Mouse (Mus musculus) heart, postnatal 36 days (tissue): ENCODE data around the gene Atxn7. TPM values are rescaled to one million over a fixed set of nuclear protein-coding genes. Genes with fewer than 3 reads are reported as not detected.

Source experiments
- DNase-seq, 2 experiments: peaks; one replicate each; pipeline ENCODE4 v3.0.0; 2021 to 2022
- intact Hi-C: fragments of 180-260 bp; cut with DNase I; formaldehyde crosslinking; loops from one replicate; pipeline ENCODE4 v1.15.1; 2025
- total RNA-seq, 2 experiments: library from RNA; stranded (reverse); gene quantifications; 2 replicates each; pipeline ENCODE4 v1.2.3; 2021

The Atxn7 gene
- total RNA-seq, 2 experiments from 2014 or later = 16.3 to 16.5 TPM

GRCm38 (mm10) chr14:13977498-13977897 is 16.3 kb downstream of the Atxn7 start:
- intact Hi-C loops = no loop called here
- no peak for DNase-seq

- no peak for DNase-seq
- intact Hi-C loops = no loop called here
Measured at GRCm38 (mm10) chr14:13981286-13981685, 20.0 kb downstream of the Atxn7 start.

- intact Hi-C loops = no loop called here
- no peak for DNase-seq
Measured at GRCm38 (mm10) chr14:13982174-13982573, 20.9 kb downstream of the Atxn7 start.

- DNase-seq = no peak
- intact Hi-C loops = no loop called here
Measured at GRCm38 (mm10) chr14:13988397-13988796, 27.2 kb downstream of the Atxn7 start.

GRCm38 (mm10) chr14:13990741-13991140 is 29.5 kb downstream of the Atxn7 start:
- intact Hi-C loops = no loop called here
- DNase-seq = no peak

- no peak for DNase-seq
- intact Hi-C loops = no loop called here
Measured at GRCm38 (mm10) chr14:13995206-13996097, 34.2 kb downstream of the Atxn7 start.

GRCm38 (mm10) chr14:14002771-14003170 is 41.5 kb downstream of the Atxn7 start:
- intact Hi-C loops = no loop called here

GRCm38 (mm10) chr14:14009712-14010111 is 48.5 kb downstream of the Atxn7 start:
- no peak for DNase-seq
- intact Hi-C loops = loop anchor here (5.0 kb wide), 1 partner anchor 338 kb away; the partner anchor contains the start of gene Il3ra

More at GRCm38 (mm10) chr14:14002771-14003170, 41.5 kb downstream of the Atxn7 start:
- DNase-seq = no peak

GRCm38 (mm10) chr14:14012383-14013251 is 51.4 kb downstream of the Atxn7 start:
- peak; percentile 84 to 89 for DNase-seq
- intact Hi-C loops = loop anchor here (1.0 to 5.0 kb wide), 3 partner anchors 49 to 335 kb away; partner anchors contain the start of gene Il3ra

- no peak for DNase-seq
- intact Hi-C loops = loop anchor here (2.0 to 5.0 kb wide), 2 partner anchors 86 to 334 kb away; partner anchors contain the start of gene Il3ra
Measured at GRCm38 (mm10) chr14:14013252-14013711, 52.0 kb downstream of the Atxn7 start.

GRCm38 (mm10) chr14:14014636-14015375 is 53.6 kb downstream of the Atxn7 start:
- DNase-seq = no peak
- intact Hi-C loops = loop anchor here (5.0 kb wide), 1 partner anchor 332 kb away; the partner anchor contains the start of gene Il3ra

GRCm38 (mm10) chr14:14019155-14019894 is 58.1 kb downstream of the Atxn7 start:
- no peak for DNase-seq
- intact Hi-C loops = no loop called here

GRCm38 (mm10) chr14:14021244-14021643 is 60.0 kb downstream of the Atxn7 start:
- no peak for DNase-seq
- intact Hi-C loops = no loop called here

GRCm38 (mm10) chr14:14025870-14026269 is 64.6 kb downstream of the Atxn7 start:
- intact Hi-C loops = no loop called here
- no peak for DNase-seq

- intact Hi-C loops = no loop called here
- no peak for DNase-seq
Measured at GRCm38 (mm10) chr14:14030621-14031020, 69.4 kb downstream of the Atxn7 start.

- DNase-seq = no peak
- intact Hi-C loops = no loop called here
Measured at GRCm38 (mm10) chr14:14032842-14033241, 71.6 kb downstream of the Atxn7 start.

GRCm38 (mm10) chr14:14036352-14036751 is 75.1 kb downstream of the Atxn7 start:
- intact Hi-C loops = no loop called here
- DNase-seq = no peak

GRCm38 (mm10) chr14:14038233-14038632 is 77.0 kb downstream of the Atxn7 start:
- intact Hi-C loops = no loop called here
- no peak for DNase-seq

GRCm38 (mm10) chr14:14042336-14042735 is 81.1 kb downstream of the Atxn7 start:
- no peak for DNase-seq
- intact Hi-C loops = no loop called here
